Mouse (Mus musculus) lung, embryonic 15.5 days (tissue): ENCODE measurements at regions not wholly inside any gene's neighbourhood (a gene's known extent, or its start where the extent isn't known, plus 50 kb on each side); places are given as distances from the start of the nearest gene placed in this dataset.

Experiments
- ATAC-seq: fragments of 200-750 bp; cut with Nextera tagmentation; 2 replicates; pipeline ENCODE4 v1.8.0; 2017; ENCODE audit warnings: moderate number of reproducible peaks, borderline replicate concordance; ENCODE audit not compliant: low FRiP score, low TSS enrichment; ENCODE audit errors: extremely low read depth
- H3K27ac ChIP-seq: fragments of 300-500 bp; sonication (generic); 2 replicates; pipeline ENCODE4 v1.5.1; 2015; ENCODE audit warnings: moderate library complexity, mild to moderate bottlenecking, inconsistent platforms
- H3K27me3 ChIP-seq: fragments of 300-500 bp; sonication (generic); 2 replicates; pipeline ENCODE4 v1.6.1; 2015; ENCODE audit warnings: inconsistent platforms
- H3K36me3 ChIP-seq: fragments of 300-500 bp; sonication (generic); 2 replicates; pipeline ENCODE4 v1.6.1; 2015; ENCODE audit warnings: inconsistent platforms
- H3K4me1 ChIP-seq: fragments of 300-500 bp; sonication (generic); 2 replicates; pipeline ENCODE4 v1.6.1; 2015; ENCODE audit warnings: inconsistent platforms
- H3K4me2 ChIP-seq: fragments of 300-500 bp; sonication (generic); 2 replicates; pipeline ENCODE4 v1.6.1; 2015; ENCODE audit warnings: inconsistent platforms, mild to moderate bottlenecking, moderate library complexity
- H3K4me3 ChIP-seq: fragments of 300-500 bp; sonication (generic); 2 replicates; pipeline ENCODE4 v1.5.1; 2015; ENCODE audit warnings: mild to moderate bottlenecking, inconsistent platforms
- H3K9ac ChIP-seq: fragments of 300-500 bp; sonication (generic); 2 replicates; pipeline ENCODE4 v1.6.1; 2015; ENCODE audit warnings: inconsistent platforms
- H3K9me3 ChIP-seq: fragments of 300-500 bp; sonication (generic); 2 replicates; pipeline ENCODE4 v1.6.1; 2016; ENCODE audit warnings: inconsistent platforms
- WGBS: fragments of 180-500 bp; shearing (Covaris S2); methylation state at CpG from one replicate; pipeline ENCODE4 v1.1.7; 2015; 5-methylcytosine and 5-hydroxymethylcytosine counted together

DNA sequence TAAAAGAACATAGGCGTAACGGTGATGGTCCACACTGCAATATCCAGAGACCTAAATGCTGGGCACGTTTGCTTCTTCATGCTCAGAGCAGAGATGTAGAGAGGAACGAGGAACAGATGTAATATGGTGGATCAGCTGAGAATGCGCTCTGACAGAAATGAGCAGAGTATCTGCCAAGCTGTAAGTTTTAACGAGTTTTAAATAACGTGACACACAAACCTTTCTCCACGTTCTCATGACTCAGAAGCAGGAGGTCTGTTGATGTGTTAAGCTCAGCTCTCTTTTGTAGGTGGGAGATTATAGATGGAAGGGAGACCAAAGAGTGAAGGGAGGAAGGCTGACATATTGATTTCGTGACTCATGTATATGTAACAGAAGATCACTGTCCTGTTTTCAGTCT lies 72.1 kb upstream of the 1700020N01Rik start:
- Histone ChIP-seq H3K4me1 (no peaks in the 10 kb centered on the region), H3K27ac (no peak overlapping the region), H3K36me3 (no peaks in the 10 kb centered on the region), H3K27me3 (no peaks in the 10 kb centered on the region), H3K4me3 (no peak overlapping the region), H3K9me3 (no peaks in the 10 kb centered on the region), H3K4me2 (no peak overlapping the region), H3K9ac (no peak overlapping the region)
- no peak for ATAC-seq
- WGBS, result 77% methylated on average over 9 of the region's 9 CpGs

- Histone ChIP-seq H3K27ac (no peak overlapping the region), H3K9ac (no peak overlapping the region), H3K4me1 (no peaks in the 10 kb centered on the region), H3K9me3 (no peaks in the 10 kb centered on the region), H3K36me3 (no peaks in the 10 kb centered on the region), H3K4me2 (no peak overlapping the region), H3K27me3 (no peaks in the 10 kb centered on the region), H3K4me3 (no peak overlapping the region)
- WGBS, result 33% methylated on average over 2 of the region's 2 CpGs
- no peak for ATAC-seq
Measured at GRCm38 (mm10) chr10:21525555-21525954, 67.4 kb upstream of the 1700020N01Rik start.

GRCm38 (mm10) chr10:21528396-21528795 lies 64.5 kb upstream of the 1700020N01Rik start:
- no peak overlapping the region for H3K4me3 ChIP-seq
- H3K27ac ChIP-seq, result no peak overlapping the region
- WGBS, result 84% methylated on average over 3 of the region's 3 CpGs
- H3K9me3 ChIP-seq, result no peaks in the 10 kb centered on the region
- H3K36me3 ChIP-seq, result no peaks in the 10 kb centered on the region
- no peak overlapping the region for H3K4me2 ChIP-seq
- no peak overlapping the region for H3K9ac ChIP-seq
- no peaks in the 10 kb centered on the region for H3K4me1 ChIP-seq
- no peak for ATAC-seq
- H3K27me3 ChIP-seq, result no peaks in the 10 kb centered on the region

DNA sequence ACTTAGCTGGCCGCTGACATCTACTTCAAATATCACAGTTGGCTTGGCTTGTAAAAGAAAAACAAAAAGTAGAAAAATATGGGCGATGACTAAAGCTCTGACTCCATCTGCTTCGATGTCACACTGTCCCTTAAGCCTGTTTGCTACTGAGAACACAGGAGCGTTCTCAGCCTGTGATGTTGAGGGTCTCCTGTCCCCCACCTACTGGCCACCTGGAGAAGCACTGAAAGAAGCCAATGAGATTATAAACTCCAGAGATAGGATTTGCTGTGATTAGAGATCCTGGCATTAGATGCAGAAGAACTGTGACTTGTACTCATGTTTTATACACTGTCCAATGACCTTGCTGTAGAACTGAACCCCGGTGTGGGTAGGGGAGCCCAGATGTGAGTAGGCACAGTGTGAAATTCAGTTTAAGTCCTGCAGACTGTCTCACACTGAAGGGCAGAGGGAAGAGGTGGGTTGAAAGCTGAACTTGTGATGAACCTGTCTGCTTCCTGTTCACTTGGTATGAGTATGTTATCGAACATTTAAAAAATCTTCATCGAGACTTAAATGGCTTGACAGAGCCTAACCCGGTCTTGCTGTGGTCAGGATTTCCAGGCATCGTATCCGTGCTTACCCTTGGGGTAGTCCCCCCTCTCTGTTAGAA lies 63.7 kb upstream of the 1700020N01Rik start:
- no peak for ATAC-seq
- Histone ChIP-seq H3K27me3 (no peaks in the 10 kb centered on the region), H3K9ac (no peak overlapping the region), H3K4me3 (no peak overlapping the region), H3K9me3 (no peaks in the 10 kb centered on the region), H3K36me3 (no peaks in the 10 kb centered on the region), H3K4me2 (no peak overlapping the region), H3K27ac (no peak overlapping the region), H3K4me1 (no peaks in the 10 kb centered on the region)
- WGBS, result 67% methylated on average over 10 of the region's 10 CpGs

DNA sequence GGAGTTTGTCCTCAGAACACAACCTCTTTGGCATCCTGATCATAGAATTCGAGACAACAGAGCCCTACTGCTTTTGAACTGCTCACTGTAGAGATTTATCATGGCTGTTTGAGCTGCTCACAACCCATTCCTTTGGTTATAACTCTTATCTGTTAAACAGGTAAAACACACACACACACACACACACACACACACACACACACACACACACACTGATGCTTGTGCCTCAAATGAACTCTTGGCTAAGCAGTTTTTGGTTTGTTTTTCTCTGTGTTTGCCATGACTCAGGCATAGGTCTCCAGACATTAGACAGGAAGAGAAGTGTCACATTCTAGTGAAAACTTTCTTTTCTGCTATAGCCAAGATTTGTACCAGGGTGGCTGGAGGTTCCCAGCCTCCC lies 60.8 kb upstream of the 1700020N01Rik start:
- no peaks in the 10 kb centered on the region for H3K4me1 ChIP-seq
- no peak overlapping the region for H3K4me2 ChIP-seq
- H3K9me3 ChIP-seq, result no peaks in the 10 kb centered on the region
- H3K4me3 ChIP-seq, result no peak overlapping the region
- H3K27me3 ChIP-seq, result no peaks in the 10 kb centered on the region
- no peak overlapping the region for H3K27ac ChIP-seq
- no peak for ATAC-seq
- no peak overlapping the region for H3K9ac ChIP-seq
- 38% methylated on average over 1 of the region's 1 CpGs for WGBS
- no peaks in the 10 kb centered on the region for H3K36me3 ChIP-seq

- ATAC-seq, result no peak
- WGBS, result 36% methylated on average over 5 of the region's 5 CpGs
Measured at GRCm38 (mm10) chr10:21535631-21536030, 57.3 kb upstream of the 1700020N01Rik start.

DNA sequence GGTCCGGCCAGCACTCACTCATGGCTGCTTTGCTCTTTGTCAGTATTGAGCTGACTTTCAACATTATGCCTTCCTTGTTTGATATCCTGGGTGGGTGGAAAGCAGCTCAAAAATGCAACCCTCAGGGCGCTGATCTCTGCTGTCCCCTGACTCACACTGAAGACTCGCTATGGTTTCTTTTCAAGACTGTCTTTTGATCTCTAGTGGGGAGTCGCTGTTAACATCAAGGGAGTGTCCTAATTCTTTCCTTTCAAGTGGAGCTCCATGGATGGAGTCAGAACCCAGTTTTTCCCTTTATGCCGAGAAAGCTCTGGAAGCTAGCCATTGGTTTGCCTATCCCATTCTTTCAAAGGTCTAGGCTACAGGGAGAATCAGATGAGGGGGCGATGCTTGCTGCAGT lies 54.5 kb upstream of the 1700020N01Rik start:
- Histone ChIP-seq H3K27me3 (no peaks in the 10 kb centered on the region), H3K4me3 (no peak overlapping the region), H3K4me2 (no peak overlapping the region), H3K9ac (no peak overlapping the region), H3K36me3 (no peaks in the 10 kb centered on the region), H3K9me3 (no peaks in the 10 kb centered on the region), H3K4me1 (no peaks in the 10 kb centered on the region), H3K27ac (no peak overlapping the region)
- ATAC-seq, result no peak
- 81% methylated on average over 6 of the region's 6 CpGs for WGBS

More at GRCm38 (mm10) chr10:21535631-21536030, 57.3 kb upstream of the 1700020N01Rik start:
- Histone ChIP-seq H3K27ac (no peak overlapping the region), H3K4me1 (no peaks in the 10 kb centered on the region), H3K4me3 (no peak overlapping the region), H3K36me3 (no peaks in the 10 kb centered on the region), H3K27me3 (no peaks in the 10 kb centered on the region), H3K9me3 (no peaks in the 10 kb centered on the region), H3K9ac (no peak overlapping the region), H3K4me2 (no peak overlapping the region)
